Mouse (Mus musculus) hindbrain, embryonic 14.5 days (tissue): ENCODE measurements around the gene Taok3. TPM values are rescaled to one million over a fixed set of nuclear protein-coding genes. Genes with fewer than 3 reads are reported as not detected.

ENCODE experiments used
- ATAC-seq: fragments of 200-750 bp; cut with Nextera tagmentation; 2 replicates; pipeline ENCODE4 v1.8.0; 2017; ENCODE audit warnings: moderate number of reproducible peaks, mild to moderate bottlenecking, moderate TSS enrichment, moderate library complexity; ENCODE audit not compliant: low FRiP score
- DNase-seq: peaks from one replicate; pipeline ENCODE4 v3.0.0-alpha.2; 2015; ENCODE audit warnings: low spot score
- H3K27ac ChIP-seq: fragments of 300-500 bp; sonication (generic); 2 replicates; pipeline ENCODE4 v1.5.1; 2014; ENCODE audit warnings: mild to moderate bottlenecking, moderate library complexity
- H3K27me3 ChIP-seq: fragments of 300-500 bp; sonication (generic); 2 replicates; pipeline ENCODE4 v1.6.1; 2014; ENCODE audit warnings: mild to moderate bottlenecking, low read length, mixed read lengths; ENCODE audit not compliant: control insufficient read depth, insufficient read depth
- H3K36me3 ChIP-seq: fragments of 300-500 bp; sonication (generic); replicated peaks from 2 replicates; pipeline ENCODE4 v1.6.1; 2014; ENCODE audit not compliant: control insufficient read depth, insufficient read depth
- H3K4me1 ChIP-seq: fragments of 300-500 bp; sonication (generic); replicated peaks from 2 replicates; pipeline ENCODE4 v1.6.1; 2014; ENCODE audit warnings: antibody characterized with exemption, low read length, mixed read lengths; ENCODE audit not compliant: control insufficient read depth, insufficient read depth
- H3K4me2 ChIP-seq: fragments of 300-500 bp; sonication (generic); replicated peaks from 2 replicates; pipeline ENCODE4 v1.6.1; 2014; ENCODE audit warnings: mild to moderate bottlenecking, moderate library complexity
- H3K4me3 ChIP-seq: fragments of 300-500 bp; sonication (generic); replicated peaks from 2 replicates; pipeline ENCODE4 v1.5.1; 2014; ENCODE audit warnings: mild to moderate bottlenecking, low read length
- H3K9ac ChIP-seq: fragments of 300-500 bp; sonication (generic); 2 replicates; pipeline ENCODE4 v1.6.1; 2014
- H3K9me3 ChIP-seq: fragments of 300-500 bp; sonication (generic); 2 replicates; pipeline ENCODE4 v1.6.1; 2016; ENCODE audit warnings: low read length; ENCODE audit not compliant: control insufficient read depth
- WGBS: fragments of 180-500 bp; shearing (Covaris S2); extraction: QIAGEN DNeasy Blood & Tissue Kit; methylation state at CpG from one replicate; pipeline ENCODE4 v1.1.7; 2014; 5-methylcytosine and 5-hydroxymethylcytosine counted together
- polyA plus RNA-seq: library from polyadenylated mRNA; unstranded; fragments of >200 nt; fragmentation: Nextera tagmentation; extraction: Ambion mirVana; gene quantifications from 2 replicates; pipeline ENCODE4 v1.2.1, GENCODE M21; 2014

The Taok3 gene
- polyA plus RNA-seq, 1 experiment from 2014 or later: 50.4 TPM

DNA sequence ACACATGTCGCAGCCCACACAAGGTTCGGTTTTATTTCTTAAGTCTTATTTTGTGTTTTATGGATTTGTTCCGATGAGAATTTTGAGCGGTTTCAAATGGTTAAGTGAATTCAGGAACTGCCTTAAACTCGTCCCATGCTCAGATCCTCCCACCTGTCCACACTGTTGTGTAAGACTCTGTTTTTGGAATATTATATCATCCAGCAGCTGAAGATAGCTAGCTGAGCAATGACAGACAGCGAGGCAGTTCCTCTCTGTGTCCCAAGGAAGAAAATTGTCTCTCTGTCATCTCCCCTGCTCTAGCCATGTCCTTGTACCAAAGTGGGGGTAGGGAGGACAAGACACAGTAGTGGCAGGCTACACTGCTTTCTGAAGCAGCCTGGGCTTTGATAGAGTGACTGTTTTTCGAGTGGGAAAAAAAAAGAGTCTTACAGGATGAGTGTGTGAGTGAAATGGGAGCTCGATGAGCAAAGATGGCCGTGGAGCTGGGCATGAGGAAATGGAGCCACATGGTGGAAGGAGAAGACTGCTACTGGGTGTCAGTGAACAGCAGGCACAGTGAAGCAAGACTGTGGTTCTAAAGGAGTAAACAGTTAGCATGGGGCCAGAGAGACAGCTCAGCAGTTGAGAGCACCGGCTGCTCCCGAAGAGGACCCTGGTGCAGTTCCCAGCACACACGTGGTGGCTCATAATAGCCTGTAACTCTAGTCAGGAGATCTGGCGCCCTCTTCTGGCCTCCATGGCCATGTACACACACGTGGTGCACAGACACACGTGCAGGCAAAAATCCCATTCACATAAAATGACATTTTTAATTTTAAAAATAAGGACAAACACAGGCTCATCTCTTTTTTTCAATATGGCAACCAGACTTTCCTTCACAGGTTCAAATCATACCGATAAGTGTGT lies 27.5 kb downstream of the Taok3 start:
- Histone ChIP-seq H3K4me3 (no peak overlapping the region), H3K27ac (no peak overlapping the region), H3K9ac (no peak overlapping the region), H3K4me1 (no peaks in the 10 kb centered on the region), H3K4me2 (no peak overlapping the region), H3K9me3 (no peaks in the 10 kb centered on the region), H3K27me3 (no peaks in the 10 kb centered on the region), H3K36me3 (no peaks in the 10 kb centered on the region)
- DNase-seq (no peak), ATAC-seq (no peak)
- 92% methylated on average over 16 of the region's 16 CpGs for WGBS

DNA sequence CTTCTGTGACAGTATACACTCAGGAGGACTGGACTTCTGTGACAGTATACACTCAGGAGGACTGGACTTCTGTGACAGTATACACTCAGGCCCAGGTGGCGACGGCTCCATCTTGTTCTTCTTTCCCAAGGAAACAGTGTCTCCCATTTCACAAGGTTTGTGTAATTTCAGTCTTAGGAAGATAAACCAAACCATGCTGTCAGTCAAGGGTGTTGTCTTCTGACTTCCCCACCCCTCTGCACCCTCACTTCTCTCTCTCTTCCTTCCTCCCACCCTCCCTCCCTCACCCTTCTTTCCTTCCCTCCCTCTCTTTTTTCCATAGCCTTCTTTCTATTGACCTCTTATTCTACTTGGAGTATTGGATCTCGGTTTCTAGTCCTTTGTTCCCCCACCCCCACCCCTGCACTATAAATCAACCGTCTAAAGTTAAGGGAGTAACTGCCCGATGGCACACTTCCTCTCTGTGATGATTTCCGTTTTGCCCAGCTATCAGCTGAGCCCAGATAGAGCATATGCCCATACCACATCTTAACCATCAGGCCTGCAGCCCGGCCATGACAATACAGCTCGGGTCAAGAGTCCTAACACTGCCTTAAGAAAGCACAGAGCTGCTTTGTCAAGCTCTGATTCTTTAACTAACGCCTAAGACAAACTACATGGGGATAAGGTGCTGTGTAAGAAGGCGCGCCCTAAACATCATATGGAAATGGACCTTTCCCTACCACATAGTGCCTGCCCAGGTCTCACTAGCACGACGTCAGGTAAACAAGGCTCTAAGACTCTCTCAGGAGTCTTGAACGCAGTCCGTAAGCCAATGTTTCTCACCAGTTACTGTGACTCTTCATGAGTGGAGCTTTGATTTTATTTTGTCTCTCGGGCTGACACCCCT lies 29.4 kb downstream of the Taok3 start:
- Histone ChIP-seq H3K27ac (no peak overlapping the region), H3K27me3 (no peaks in the 10 kb centered on the region), H3K36me3 (no peaks in the 10 kb centered on the region), H3K4me1 (no peaks in the 10 kb centered on the region), H3K4me3 (no peak overlapping the region), H3K4me2 (no peak overlapping the region), H3K9ac (no peak overlapping the region), H3K9me3 (no peaks in the 10 kb centered on the region)
- DNase-seq (no peak), ATAC-seq (no peak)
- 80% methylated on average over 16 of the region's 16 CpGs for WGBS

DNA sequence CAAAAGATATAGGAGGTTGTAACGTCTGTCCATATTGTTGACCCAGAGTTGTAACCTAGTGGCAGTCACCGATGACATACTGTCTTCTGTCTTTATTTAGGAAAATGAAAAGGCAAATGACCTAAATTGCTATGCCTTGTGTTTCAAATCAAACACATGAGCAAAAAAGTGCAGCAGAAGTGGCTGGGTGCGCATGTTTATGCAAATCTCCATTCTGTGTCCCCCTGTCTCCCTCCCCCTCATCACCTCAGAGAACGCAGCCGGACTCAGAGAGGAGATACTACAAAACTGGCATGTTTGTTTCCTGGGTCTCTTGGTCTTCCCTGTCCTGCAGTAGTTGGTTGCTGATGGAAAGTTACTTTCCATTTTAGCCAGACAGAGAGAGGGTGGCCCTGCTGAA lies 30.1 kb downstream of the Taok3 start:
- Histone ChIP-seq H3K4me2 (no peak overlapping the region), H3K9me3 (no peaks in the 10 kb centered on the region), H3K4me1 (no peaks in the 10 kb centered on the region), H3K4me3 (no peak overlapping the region), H3K27me3 (no peaks in the 10 kb centered on the region), H3K9ac (no peak overlapping the region), H3K27ac (no peak overlapping the region), H3K36me3 (no peaks in the 10 kb centered on the region)
- WGBS: 89% methylated on average over 5 of the region's 5 CpGs
- no peak for DNase-seq
- ATAC-seq: no peak

DNA sequence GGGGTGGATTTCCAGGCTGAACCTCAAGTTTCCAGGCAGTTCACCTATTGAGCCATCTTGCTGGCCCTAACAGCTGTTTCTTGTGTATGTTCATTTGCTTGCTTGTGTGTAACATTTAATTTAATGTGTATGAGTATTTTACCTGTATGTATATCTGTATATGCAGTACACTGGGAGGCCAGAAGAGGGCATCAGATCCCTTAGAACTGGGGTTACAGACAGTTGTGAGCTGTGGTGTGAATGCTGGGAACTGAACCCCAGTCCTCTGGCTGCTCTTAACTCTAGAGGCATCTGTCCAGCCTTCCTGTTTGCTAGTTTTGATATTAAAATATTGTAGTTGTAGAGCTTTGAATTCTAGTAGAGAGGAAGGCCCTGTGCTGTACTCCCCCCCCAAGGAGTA lies 33.0 kb downstream of the Taok3 start:
- Histone ChIP-seq H3K4me3 (no peak overlapping the region), H3K27me3 (no peaks in the 10 kb centered on the region), H3K27ac (no peak overlapping the region), H3K9me3 (no peaks in the 10 kb centered on the region), H3K36me3 (no peaks in the 10 kb centered on the region), H3K4me2 (no peak overlapping the region), H3K4me1 (no peaks in the 10 kb centered on the region), H3K9ac (no peak overlapping the region)
- DNase-seq (no peak), ATAC-seq (no peak)

DNA sequence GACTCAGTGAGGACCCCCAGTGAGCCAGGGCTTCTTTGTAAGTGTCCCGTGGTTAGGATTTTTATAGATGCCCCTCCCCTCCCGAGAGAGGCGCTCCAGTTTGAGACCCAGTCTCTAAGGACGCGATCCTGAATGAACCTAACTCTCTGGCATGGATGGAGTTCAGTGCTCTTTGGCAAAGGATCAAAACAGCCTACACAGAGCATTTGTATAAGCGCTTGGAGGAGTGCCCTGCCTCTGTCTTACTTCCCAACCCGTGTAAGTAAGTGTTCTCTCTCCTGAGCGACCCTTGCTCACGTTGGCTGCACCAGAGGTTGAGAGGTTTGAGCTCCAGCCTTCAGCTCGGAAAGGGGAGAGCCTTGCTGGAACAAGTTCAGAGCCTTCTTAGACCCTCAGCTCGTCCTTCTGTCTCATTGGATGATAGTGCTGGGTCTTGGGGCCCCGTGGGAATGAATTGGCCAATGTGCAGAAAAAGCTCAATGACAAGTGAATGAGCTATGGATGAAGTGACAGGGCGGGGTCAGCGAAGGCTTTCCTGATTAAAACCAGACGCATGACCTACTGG lies 33.7 kb downstream of the Taok3 start:
- WGBS: 83% methylated on average over 15 of the region's 15 CpGs
- H3K27me3 ChIP-seq: no peaks in the 10 kb centered on the region
- ATAC-seq: no peak
- no peak overlapping the region for H3K4me2 ChIP-seq
- no peaks in the 10 kb centered on the region for H3K36me3 ChIP-seq
- no peaks in the 10 kb centered on the region for H3K4me1 ChIP-seq
- H3K9ac ChIP-seq: no peak overlapping the region
- no peak overlapping the region for H3K27ac ChIP-seq
- no peak for DNase-seq
- H3K9me3 ChIP-seq: no peaks in the 10 kb centered on the region
- no peak overlapping the region for H3K4me3 ChIP-seq

DNA sequence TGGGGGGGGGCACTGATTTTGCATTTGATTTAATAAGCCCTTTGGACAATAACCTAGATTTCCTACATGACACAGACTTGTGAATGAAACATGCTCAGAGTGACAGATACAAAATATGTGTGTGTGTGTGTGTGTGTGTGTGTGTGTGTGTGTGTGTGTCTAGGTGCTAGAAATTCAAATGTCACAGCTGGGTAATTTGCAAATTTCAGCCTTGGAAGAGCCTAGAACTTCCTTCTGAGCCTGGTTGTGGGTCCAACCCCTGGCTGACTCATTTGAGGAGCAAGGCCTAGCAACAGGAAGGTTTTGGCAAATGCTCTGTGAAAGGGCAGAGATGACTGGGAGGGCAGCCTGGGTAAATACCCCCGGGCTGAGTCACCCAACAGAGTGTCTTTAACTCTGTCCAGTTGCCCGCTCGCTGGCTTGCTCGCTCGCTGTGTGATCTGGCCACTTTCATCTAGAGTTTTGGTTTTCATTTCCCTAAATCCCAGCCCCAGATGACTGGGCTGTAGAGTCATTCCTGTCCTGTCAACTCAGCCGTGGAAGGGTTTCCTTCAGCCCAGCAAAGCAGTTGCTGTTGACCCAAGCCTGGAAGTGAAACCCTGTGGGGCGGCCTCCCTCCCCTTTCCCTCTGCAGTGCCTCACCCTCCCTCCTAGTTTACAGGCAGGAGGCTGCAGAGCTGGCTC lies 38.5 kb downstream of the Taok3 start:
- H3K27ac ChIP-seq: no peak overlapping the region
- DNase-seq (no peak), ATAC-seq (no peak)
- no peaks in the 10 kb centered on the region for H3K4me1 ChIP-seq
- no peak overlapping the region for H3K4me3 ChIP-seq
- no peaks in the 10 kb centered on the region for H3K36me3 ChIP-seq
- WGBS: 80% methylated on average over 7 of the region's 7 CpGs
- no peak overlapping the region for H3K9ac ChIP-seq
- H3K4me2 ChIP-seq: no peak overlapping the region
- H3K27me3 ChIP-seq: no peaks in the 10 kb centered on the region
- H3K9me3 ChIP-seq: no peaks in the 10 kb centered on the region

DNA sequence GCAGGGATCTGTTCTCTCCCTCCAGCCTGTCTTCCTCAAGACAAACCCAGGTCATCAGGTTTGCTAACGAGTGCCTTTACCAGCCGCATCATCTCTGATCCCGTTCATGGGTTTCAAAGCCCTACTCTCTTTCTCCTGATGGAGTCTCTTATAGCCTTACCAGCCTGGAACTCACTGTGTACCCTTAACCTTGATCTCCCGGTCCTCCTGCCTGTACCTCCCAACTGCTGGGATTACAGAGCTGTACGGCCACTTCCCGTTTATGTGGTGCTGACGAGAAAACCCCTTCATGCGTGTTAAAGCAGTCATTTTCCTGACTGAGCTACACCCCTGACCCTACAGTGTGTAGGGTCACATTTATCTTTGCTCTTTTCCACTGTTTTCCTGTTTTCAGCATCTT lies 39.4 kb downstream of the Taok3 start:
- no peak for DNase-seq
- Histone ChIP-seq H3K4me2 (no peak overlapping the region), H3K9ac (no peak overlapping the region), H3K36me3 (no peaks in the 10 kb centered on the region), H3K27ac (no peak overlapping the region), H3K27me3 (no peaks in the 10 kb centered on the region), H3K9me3 (no peaks in the 10 kb centered on the region), H3K4me3 (no peak overlapping the region), H3K4me1 (no peaks in the 10 kb centered on the region)
- no peak for ATAC-seq
- WGBS: 75% methylated on average over 8 of the region's 8 CpGs

DNA sequence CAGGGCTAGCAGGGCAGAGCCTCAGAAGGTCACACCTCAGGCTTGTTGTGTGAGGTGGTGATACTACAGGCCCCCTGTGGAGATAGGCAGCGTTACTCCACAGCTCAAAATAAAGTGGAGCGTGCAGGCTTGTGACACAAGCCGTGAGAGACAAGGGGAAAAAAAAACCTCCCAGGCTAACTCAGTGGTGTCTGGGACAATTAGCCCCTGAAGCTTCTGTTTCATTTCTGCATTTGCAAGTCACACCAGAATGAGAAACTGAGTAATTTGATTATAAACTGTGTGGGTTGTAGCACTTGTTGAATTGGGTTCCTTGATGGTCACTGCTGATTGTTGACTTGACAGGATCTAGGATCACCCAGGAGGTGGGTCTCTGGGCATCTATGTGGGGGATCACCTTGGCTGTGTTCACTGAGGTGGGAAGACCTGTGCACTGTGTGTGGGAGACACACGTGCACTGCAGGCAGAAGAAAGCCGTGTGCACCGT lies 39.9 kb downstream of the Taok3 start:
- Histone ChIP-seq H3K4me2 (no peak overlapping the region), H3K9me3 (no peaks in the 10 kb centered on the region), H3K4me3 (no peak overlapping the region), H3K36me3 (no peaks in the 10 kb centered on the region), H3K9ac (no peak overlapping the region), H3K27me3 (no peaks in the 10 kb centered on the region), H3K27ac (no peak overlapping the region), H3K4me1 (no peaks in the 10 kb centered on the region)
- no peak for DNase-seq
- no peak for ATAC-seq
- 55% methylated on average over 6 of the region's 6 CpGs for WGBS

DNA sequence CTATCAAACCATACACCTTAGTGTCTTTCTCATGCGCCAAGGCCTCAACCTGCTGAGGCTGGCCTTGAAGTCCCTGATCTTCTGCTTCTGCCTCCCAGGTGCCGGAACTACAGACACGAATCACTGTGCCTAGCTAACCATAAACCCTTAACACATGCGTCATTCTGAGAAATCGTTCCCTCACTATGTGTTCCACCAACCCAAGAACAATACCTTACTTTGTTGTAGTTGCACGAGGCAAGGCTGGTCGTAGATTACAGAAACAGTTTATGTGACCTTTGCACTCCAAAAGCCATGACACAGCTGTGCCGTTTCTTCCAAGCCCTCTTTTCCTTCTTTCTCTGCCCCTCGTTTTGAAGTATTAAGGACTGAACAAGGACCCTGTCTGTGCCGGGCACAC lies 40.6 kb downstream of the Taok3 start:
- WGBS: 71% methylated on average over 10 of the region's 10 CpGs

More for the DNA sequence above, 40.6 kb downstream of the Taok3 start:
- no peaks in the 10 kb centered on the region for H3K4me1 ChIP-seq
- no peaks in the 10 kb centered on the region for H3K36me3 ChIP-seq
- no peak overlapping the region for H3K4me2 ChIP-seq
- H3K9ac ChIP-seq: no peak overlapping the region
- H3K4me3 ChIP-seq: no peak overlapping the region
- H3K27me3 ChIP-seq: no peaks in the 10 kb centered on the region
- no peaks in the 10 kb centered on the region for H3K9me3 ChIP-seq
- no peak overlapping the region for H3K27ac ChIP-seq
- no peak for ATAC-seq
- DNase-seq: no peak
